Mouse (Mus musculus) MEL (cell line): ENCODE data around the gene Heatr3. TPM values are rescaled to one million over a fixed set of nuclear protein-coding genes. Genes with fewer than 3 reads are reported as not detected.

Experiments used
- DNase-seq: peaks from one replicate; pipeline ENCODE4 v3.0.0; 2011; ENCODE audit warnings: low read depth, low spot score
- H3K27ac ChIP-seq: 2 replicates; pipeline ENCODE4 v1.5.1; 2012; ENCODE audit warnings: low read depth, mild to moderate bottlenecking, control low read depth, low read length, moderate library complexity; ENCODE audit not compliant: control insufficient read depth
- H3K27me3 ChIP-seq, 2 experiments: fragments of 150-350 bp in 1 of 2; sonication (generic) in 1 of 2; 2 replicates each; pipeline ENCODE4 v1.6.1; 2012; ENCODE audit warnings: low read length in 2 of 2, mild to moderate bottlenecking in 2 of 2, improper control_type of control experiment in 1 of 2, moderate library complexity in 1 of 2; ENCODE audit not compliant: insufficient read depth in 2 of 2, control insufficient read depth in 1 of 2
- H3K36me3 ChIP-seq, 2 experiments: 2 replicates each; pipeline ENCODE4 v1.6.1; 2012 to 2014; ENCODE audit warnings: low read length in 2 of 2, improper control_type of control experiment in 1 of 2, inconsistent platforms in 1 of 2, mild to moderate bottlenecking in 1 of 2; ENCODE audit not compliant: insufficient read depth in 2 of 2, control insufficient read depth in 1 of 2
- H3K4me1 ChIP-seq, 2 experiments: fragments of 150-350 bp in 1 of 2; sonication (generic) in 1 of 2; 2 replicates each; pipeline ENCODE4 v1.6.1; 2012; ENCODE audit warnings: low read length in 2 of 2, improper control_type of control experiment in 1 of 2, mild to moderate bottlenecking in 1 of 2; ENCODE audit not compliant: insufficient read depth in 2 of 2, control insufficient read depth in 1 of 2
- H3K4me3 ChIP-seq, 2 experiments: fragments of 150-350 bp in 1 of 2; sonication (generic) in 1 of 2; 2 replicates each; pipeline ENCODE4 v1.5.1; 2012; ENCODE audit warnings: low read depth in 2 of 2, low read length in 2 of 2, mild to moderate bottlenecking in 2 of 2, moderate library complexity in 2 of 2, control low read depth in 1 of 2, improper control_type of control experiment in 1 of 2; ENCODE audit not compliant: control insufficient read depth in 1 of 2, insufficient read depth in 1 of 2
- H3K79me2 ChIP-seq: 2 replicates; pipeline ENCODE4 v1.6.1; 2012; ENCODE audit warnings: mild to moderate bottlenecking, low read length, moderate library complexity; ENCODE audit not compliant: control insufficient read depth, poor library complexity, insufficient read depth
- H3K9ac ChIP-seq: 2 replicates; pipeline ENCODE4 v1.6.1; 2012; ENCODE audit warnings: low read depth, mild to moderate bottlenecking, control low read depth, low read length, moderate library complexity; ENCODE audit not compliant: control insufficient read depth, poor library complexity, severe bottlenecking
- H3K9me3 ChIP-seq: fragments of 150-350 bp; sonication (generic); replicated peaks from 2 replicates; pipeline ENCODE4 v1.6.1; 2012; ENCODE audit warnings: mild to moderate bottlenecking, low read length, improper control_type of control experiment, moderate library complexity; ENCODE audit not compliant: insufficient read depth
- CHD2 ChIP-seq: IDR thresholded peaks from 2 replicates; pipeline ENCODE4 v1.6.1; 2011; ENCODE audit warnings: low read length, improper control_type of control experiment
- ELF1 ChIP-seq: IDR thresholded peaks from 2 replicates; pipeline ENCODE4 v1.6.1; 2014; ENCODE audit warnings: low read depth, mild to moderate bottlenecking, inconsistent platforms, low read length, improper control_type of control experiment, moderate library complexity
- EP300 ChIP-seq, 2 experiments: IDR thresholded peaks; 2 replicates each; pipeline ENCODE4 v1.6.1; 2011; ENCODE audit warnings: improper control_type of control experiment in 2 of 2, low read length in 2 of 2, low read depth in 1 of 2, mild to moderate bottlenecking in 1 of 2
- GABPA ChIP-seq: IDR thresholded peaks from 2 replicates; pipeline ENCODE4 v1.6.1; 2012; ENCODE audit warnings: low read depth, mild to moderate bottlenecking, inconsistent platforms, low read length, improper control_type of control experiment, moderate library complexity
- GATA1 ChIP-seq: IDR thresholded peaks from 2 replicates; pipeline ENCODE4 v1.6.1; 2011; ENCODE audit warnings: low read depth, low read length, improper control_type of control experiment
- HCFC1 ChIP-seq: IDR thresholded peaks from 2 replicates; pipeline ENCODE4 v1.6.1; 2012; ENCODE audit warnings: low read depth, mild to moderate bottlenecking, inconsistent platforms, low read length, improper control_type of control experiment, moderate library complexity
- MAFK ChIP-seq: IDR thresholded peaks from 2 replicates; pipeline ENCODE4 v1.6.1; 2011; ENCODE audit warnings: low read depth, mild to moderate bottlenecking, low read length, improper control_type of control experiment, borderline replicate concordance
- MAX ChIP-seq: IDR thresholded peaks from 2 replicates; pipeline ENCODE4 v1.6.1; 2011; ENCODE audit warnings: low read length, improper control_type of control experiment
- MAZ ChIP-seq: IDR thresholded peaks from 2 replicates; pipeline ENCODE4 v1.6.1; 2012; ENCODE audit warnings: low read depth, mild to moderate bottlenecking, inconsistent platforms, low read length, improper control_type of control experiment
- MYC ChIP-seq: IDR thresholded peaks from 2 replicates; pipeline ENCODE4 v1.6.1; 2011; ENCODE audit warnings: low read depth, mild to moderate bottlenecking, low read length, improper control_type of control experiment, moderate library complexity
- POLR2AphosphoS2 ChIP-seq: IDR thresholded peaks from 2 replicates; pipeline ENCODE4 v1.6.1; 2011; ENCODE audit warnings: low read length, improper control_type of control experiment
- SIN3A ChIP-seq: IDR thresholded peaks from 2 replicates; pipeline ENCODE4 v1.6.1; 2012; ENCODE audit warnings: low read length, improper control_type of control experiment, inconsistent platforms
- TAL1 ChIP-seq: IDR thresholded peaks from 2 replicates; pipeline ENCODE4 v1.6.1; 2012; ENCODE audit warnings: mild to moderate bottlenecking, inconsistent platforms, low read length, moderate library complexity, mixed read lengths
- USF1 ChIP-seq: IDR thresholded peaks from 2 replicates; pipeline ENCODE4 v1.6.1; 2014; ENCODE audit warnings: low read depth, mild to moderate bottlenecking, inconsistent platforms, low read length, improper control_type of control experiment, moderate library complexity
- ZNF384 ChIP-seq: IDR thresholded peaks from 2 replicates; pipeline ENCODE4 v1.6.1; 2012; ENCODE audit warnings: low read depth, mild to moderate bottlenecking, inconsistent platforms, low read length, improper control_type of control experiment
- polyA plus RNA-seq, 2 experiments: library from polyadenylated mRNA; stranded (reverse) in 1 of 2; unstranded in 1 of 2; fragments of >175 nt in 1 of 2; fragments of >200 nt in 1 of 2; gene quantifications; 2 replicates each; pipeline versions ENCODE4 v1.2.1 to v1.2.4; 2012; ENCODE audit warnings: low replicate concordance in 2 of 2, low read depth in 1 of 2; ENCODE audit not compliant: insufficient read length in 2 of 2, insufficient read depth in 1 of 2, missing spikeins in 1 of 2
- total RNA-seq: library from RNA; depleted of rRNA; stranded (reverse); fragments of 300-350 nt; gene quantifications from 2 replicates; pipeline ENCODE4 v1.2.3, GENCODE M21; 2012

The Heatr3 gene
- total and polyA plus RNA-seq, 3 experiments = 59.6 to 60.3 TPM; not detected in 1

DNA sequence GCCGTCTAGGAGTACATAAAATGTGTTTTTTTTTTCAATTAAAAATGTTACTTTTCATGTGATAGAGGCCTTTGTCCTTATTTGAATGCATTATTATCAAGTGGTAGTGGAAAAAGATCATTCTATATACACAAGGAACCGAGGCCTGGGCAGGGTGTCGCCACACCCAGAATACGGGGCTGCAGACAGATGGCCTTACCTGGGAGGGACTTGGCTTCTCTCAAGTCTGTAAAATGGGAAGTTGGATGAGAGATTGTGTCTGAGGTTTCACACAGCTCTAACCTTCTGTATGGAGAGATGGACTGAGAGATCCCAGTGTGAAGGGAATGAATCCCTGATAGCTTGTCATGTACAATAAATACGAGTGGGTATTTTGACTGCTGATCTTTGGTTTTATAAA, 6.4 kb downstream of the Heatr3 start:
- DNase-seq = peak; percentile 79
- Histone ChIP-seq H3K27me3 (no peaks in the 10 kb centered on the region), H3K79me2 (peaks cover 23% of the 10 kb centered on the region), H3K9ac (no peak overlapping the region), H3K27ac (no peak overlapping the region), H3K4me3 (no peak overlapping the region), H3K4me1 (peaks cover 0 to under 1% of the 10 kb centered on the region in 2 experiments; a peak in 2 of 4 replicates), H3K9me3 (no peaks in the 10 kb centered on the region), H3K36me3 (peaks cover 28 to 31% of the 10 kb centered on the region in 2 experiments)
- TF ChIP-seq GATA1 (no peak), MYC (no peak), EP300 (IDR thresholded peaks at IDR 0.05; ENCODE audit: low read depth in 1 of 2, low read length in 2 of 2) (0 out of 4 replicates have a peak, but pooled peaks of 1 of the 2 experiments have one; percentile 9), ELF1 (no peak), USF1 (no peak), MAZ (no peak), MAX (no peak)

DNA sequence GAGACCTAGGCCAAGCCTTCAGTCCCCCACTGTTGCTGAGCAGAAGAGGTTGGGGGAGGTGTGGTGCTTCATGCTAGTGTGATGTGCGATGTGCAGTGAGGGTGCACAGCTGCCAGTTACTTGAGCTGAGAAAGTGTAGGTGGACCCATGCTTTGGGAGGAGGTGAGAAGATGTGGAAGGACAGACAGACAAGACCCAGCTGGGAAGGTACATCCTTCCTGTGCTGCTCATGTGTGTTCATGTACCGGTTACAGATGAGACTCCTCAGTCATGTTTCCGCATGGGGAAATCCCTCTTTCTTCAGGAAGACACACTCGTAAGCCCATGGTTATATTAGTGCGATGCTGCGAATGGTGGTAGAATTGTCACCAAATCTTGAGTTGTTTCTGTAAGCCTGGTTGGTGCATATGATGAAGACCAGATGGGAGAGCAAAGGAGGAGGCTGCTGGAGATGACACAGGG, 13.3 kb downstream of the Heatr3 start:
- Histone ChIP-seq H3K27me3 (no peaks in the 10 kb centered on the region), H3K27ac (no peak overlapping the region), H3K4me1 (no peaks in the 10 kb centered on the region), H3K9me3 (no peaks in the 10 kb centered on the region), H3K36me3 (peaks cover 1 to 47% of the 10 kb centered on the region in 2 experiments; a peak in 3 of 4 replicates), H3K4me3 (no peak overlapping the region), H3K79me2 (0 out of 2 replicates have a peak, but pooled peaks cover 1% of the 10 kb centered on the region), H3K9ac (no peak overlapping the region)
- no peak for DNase-seq
- TF ChIP-seq TAL1 (no peak), GABPA (no peak), MYC (no peak), GATA1 (no peak), ZNF384 (no peak), POLR2AphosphoS2 (no peak), SIN3A (no peak), USF1 (no peak), MAFK (no peak), HCFC1 (no peak), CHD2 (no peak)
